Mouse (Mus musculus): ENCODE results near the gene Cd93. TPM values are rescaled to one million over a fixed set of nuclear protein-coding genes. Genes with fewer than 3 reads are reported as not detected.

Cd93 gene
- polyA plus RNA-seq, 1 experiment from 2014 or later = 40.2 TPM

- ATAC-seq (ENCODE audit: low read depth) = no peak
- no peaks in the 10 kb centered on the region for H3K27me3 ChIP-seq (ENCODE audit: control insufficient read depth, insufficient read depth, low read depth, low read length)
- H3K4me2 ChIP-seq (ENCODE audit: low read depth, low read length) = no peak overlapping the region
- no peaks in the 10 kb centered on the region for H3K9me3 ChIP-seq (ENCODE audit: control insufficient read depth, low read length)
- H3K36me3 ChIP-seq (ENCODE audit: control insufficient read depth, insufficient read depth, low read length) = no peaks in the 10 kb centered on the region
- peaks cover 18% of the 10 kb centered on the region for H3K4me1 ChIP-seq (replicated peaks; ENCODE audit: control insufficient read depth, insufficient read depth, low read length)
- no peak overlapping the region for H3K4me3 ChIP-seq (ENCODE audit: low read length)
- no peak overlapping the region for H3K9ac ChIP-seq (ENCODE audit: low read length)
- no peak overlapping the region for H3K27ac ChIP-seq (ENCODE audit: low read length)
- WGBS = 83% methylated on average over 3 of the region's 3 CpGs
These were observed 3.1 kb upstream of the Cd93 start for GRCm38 (mm10) chr2:148446446-148446845.

- no peak overlapping the region for H3K9ac ChIP-seq (ENCODE audit: low read length)
- no peak overlapping the region for H3K4me2 ChIP-seq (ENCODE audit: low read depth, low read length)
- H3K36me3 ChIP-seq (ENCODE audit: control insufficient read depth, insufficient read depth, low read length) = no peaks in the 10 kb centered on the region
- no peaks in the 10 kb centered on the region for H3K9me3 ChIP-seq (ENCODE audit: control insufficient read depth, low read length)
- peaks cover 12% of the 10 kb centered on the region for H3K4me1 ChIP-seq (replicated peaks; ENCODE audit: control insufficient read depth, insufficient read depth, low read length)
- no peak overlapping the region for H3K27ac ChIP-seq (ENCODE audit: low read length)
- WGBS = 83% methylated on average over 1 of the region's 1 CpGs
- no peaks in the 10 kb centered on the region for H3K27me3 ChIP-seq (ENCODE audit: control insufficient read depth, insufficient read depth, low read depth, low read length)
- H3K4me3 ChIP-seq (ENCODE audit: low read length) = no peak overlapping the region
- no peak for ATAC-seq (ENCODE audit: low read depth)
These were observed 2.3 kb upstream of the Cd93 start for GRCm38 (mm10) chr2:148445616-148446015.

- Histone ChIP-seq H3K4me1 (replicated peaks; ENCODE audit: control insufficient read depth, insufficient read depth, low read length) (peaks cover 14% of the 10 kb centered on the region), H3K9me3 (ENCODE audit: control insufficient read depth, low read length) (no peaks in the 10 kb centered on the region), H3K4me2 (ENCODE audit: low read depth, low read length) (no peak overlapping the region), H3K27ac (ENCODE audit: low read length) (peak overlapping the region; percentile 51), H3K36me3 (ENCODE audit: control insufficient read depth, insufficient read depth, low read length) (no peaks in the 10 kb centered on the region), H3K4me3 (ENCODE audit: low read length) (no peak overlapping the region), H3K27me3 (ENCODE audit: control insufficient read depth, insufficient read depth, low read depth, low read length) (no peaks in the 10 kb centered on the region), H3K9ac (ENCODE audit: low read length) (no peak overlapping the region)
- peak; percentile 37 for ATAC-seq (ENCODE audit: low read depth)
- WGBS = 42% methylated on average over 1 of the region's 1 CpGs
These were observed 1.1 kb upstream of the Cd93 start for GRCm38 (mm10) chr2:148444472-148444871.

- WGBS = 72% methylated on average over 4 of the region's 4 CpGs
- H3K4me2 ChIP-seq (ENCODE audit: low read depth, low read length) = peak overlapping the region; percentile 3; the same call in 1 of the 2 replicates
These were observed 653 bp downstream of the Cd93 start for GRCm38 (mm10) chr2:148442710-148443109.

DNA sequence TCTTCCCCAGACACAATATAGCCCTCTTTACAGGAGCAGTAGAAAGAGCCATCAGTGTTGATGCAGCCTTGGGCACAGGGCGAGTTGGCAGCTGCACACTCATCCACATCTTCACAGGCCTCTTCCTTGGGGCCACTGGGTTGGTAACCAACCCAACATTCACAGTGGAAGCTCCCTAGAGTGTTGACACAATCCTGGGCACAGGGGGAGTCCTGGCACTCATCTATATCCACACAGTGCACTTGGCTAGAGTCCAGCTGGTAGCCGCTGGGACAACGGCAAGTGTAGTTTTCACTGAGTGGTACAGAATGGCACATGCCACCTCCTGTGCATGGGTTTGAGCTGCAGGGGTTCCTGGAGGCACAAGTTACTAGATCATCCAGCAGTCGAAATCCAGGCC, 1.2 kb downstream of the Cd93 start:
- Histone ChIP-seq H3K27ac (ENCODE audit: low read length) (peak overlapping the region; percentile 79), H3K4me1 (replicated peaks; ENCODE audit: control insufficient read depth, insufficient read depth, low read length) (peaks cover 11% of the 10 kb centered on the region), H3K9me3 (ENCODE audit: control insufficient read depth, low read length) (no peaks in the 10 kb centered on the region), H3K36me3 (ENCODE audit: control insufficient read depth, insufficient read depth, low read length) (no peaks in the 10 kb centered on the region), H3K4me2 (ENCODE audit: low read depth, low read length) (peak overlapping the region; percentile 19; the same call in 1 of the 2 replicates), H3K9ac (ENCODE audit: low read length) (peak overlapping the region; percentile 55), H3K4me3 (ENCODE audit: low read length) (peak overlapping the region; percentile 47), H3K27me3 (ENCODE audit: control insufficient read depth, insufficient read depth, low read depth, low read length) (no peaks in the 10 kb centered on the region)
- WGBS = 57% methylated on average over 4 of the region's 4 CpGs
- ATAC-seq (ENCODE audit: low read depth) = no peak; the same call in 1 of the 2 replicates

More at GRCm38 (mm10) chr2:148442710-148443109, 653 bp downstream of the Cd93 start:
- H3K27ac ChIP-seq (ENCODE audit: low read length) = peak overlapping the region; percentile 79
- no peaks in the 10 kb centered on the region for H3K27me3 ChIP-seq (ENCODE audit: control insufficient read depth, insufficient read depth, low read depth, low read length)
- no peaks in the 10 kb centered on the region for H3K36me3 ChIP-seq (ENCODE audit: control insufficient read depth, insufficient read depth, low read length)
- peak overlapping the region; percentile 55 for H3K9ac ChIP-seq (ENCODE audit: low read length)
- H3K9me3 ChIP-seq (ENCODE audit: control insufficient read depth, low read length) = no peaks in the 10 kb centered on the region
- H3K4me1 ChIP-seq (replicated peaks; ENCODE audit: control insufficient read depth, insufficient read depth, low read length) = peaks cover 14% of the 10 kb centered on the region
- H3K4me3 ChIP-seq (ENCODE audit: low read length) = peak overlapping the region; percentile 47
- no peak for ATAC-seq (ENCODE audit: low read depth)

GRCm38 (mm10) chr2:148441421-148441820, 1.9 kb downstream of the Cd93 start:
- Histone ChIP-seq H3K27ac (ENCODE audit: low read length) (peak overlapping the region; percentile 61), H3K4me2 (ENCODE audit: low read depth, low read length) (peak overlapping the region; percentile 19; the same call in 1 of the 2 replicates), H3K27me3 (ENCODE audit: control insufficient read depth, insufficient read depth, low read depth, low read length) (no peaks in the 10 kb centered on the region), H3K9ac (ENCODE audit: low read length) (peak overlapping the region; percentile 55), H3K4me1 (replicated peaks; ENCODE audit: control insufficient read depth, insufficient read depth, low read length) (peaks cover 11% of the 10 kb centered on the region), H3K36me3 (ENCODE audit: control insufficient read depth, insufficient read depth, low read length) (no peaks in the 10 kb centered on the region), H3K4me3 (ENCODE audit: low read length) (peak overlapping the region; percentile 47), H3K9me3 (ENCODE audit: control insufficient read depth, low read length) (no peaks in the 10 kb centered on the region)
- no peak for ATAC-seq (ENCODE audit: low read depth)
- 68% methylated on average over 10 of the region's 10 CpGs for WGBS

DNA sequence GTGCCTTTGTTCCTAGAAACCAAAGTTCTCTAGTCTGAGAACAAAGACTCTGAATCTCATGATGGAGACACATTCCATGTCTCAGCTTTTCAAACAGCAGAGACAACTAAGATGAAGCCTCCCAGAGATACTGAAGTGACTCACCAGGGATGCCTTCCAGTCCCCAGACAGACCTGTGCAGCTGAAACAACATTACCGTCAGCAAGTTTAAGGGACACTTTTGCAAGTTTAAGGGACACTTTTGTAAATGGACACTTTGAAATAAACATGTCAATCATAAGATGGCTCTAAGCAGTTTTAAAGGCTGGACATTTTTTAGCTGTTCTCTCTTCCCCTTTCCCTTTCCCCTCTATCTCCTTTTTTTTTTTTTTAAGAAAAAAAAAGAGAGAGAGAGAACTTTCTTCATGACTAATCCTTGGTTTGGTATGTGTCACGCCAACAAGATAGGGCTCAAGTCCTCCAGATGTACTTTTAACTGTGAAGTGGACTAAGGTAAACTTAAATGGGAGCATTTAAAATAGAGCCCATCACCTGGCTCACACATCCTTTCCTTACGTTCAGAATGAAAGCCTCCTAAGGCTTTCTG, 3.6 kb downstream of the Cd93 start:
- Histone ChIP-seq H3K27ac (ENCODE audit: low read length) (peak overlapping the region; percentile 43), H3K9ac (ENCODE audit: low read length) (peak overlapping the region; percentile 55), H3K36me3 (ENCODE audit: control insufficient read depth, insufficient read depth, low read length) (no peaks in the 10 kb centered on the region)

GRCm38 (mm10) chr2:148436285-148436684, 7.1 kb downstream of the Cd93 start:
- Histone ChIP-seq H3K27ac (ENCODE audit: low read length) (no peak overlapping the region), H3K36me3 (ENCODE audit: control insufficient read depth, insufficient read depth, low read length) (no peaks in the 10 kb centered on the region), H3K4me3 (ENCODE audit: low read length) (no peak overlapping the region), H3K4me2 (ENCODE audit: low read depth, low read length) (peak overlapping the region; percentile 23), H3K9me3 (ENCODE audit: control insufficient read depth, low read length) (no peaks in the 10 kb centered on the region), H3K9ac (ENCODE audit: low read length) (no peak overlapping the region), H3K27me3 (ENCODE audit: control insufficient read depth, insufficient read depth, low read depth, low read length) (no peaks in the 10 kb centered on the region), H3K4me1 (replicated peaks; ENCODE audit: control insufficient read depth, insufficient read depth, low read length) (peaks cover 4% of the 10 kb centered on the region; the same call in 1 of the 2 replicates)
- no peak for ATAC-seq (ENCODE audit: low read depth)
- WGBS = 49% methylated on average over 3 of the region's 3 CpGs

More for the DNA sequence above, 3.6 kb downstream of the Cd93 start:
- Histone ChIP-seq H3K27me3 (ENCODE audit: control insufficient read depth, insufficient read depth, low read depth, low read length) (no peaks in the 10 kb centered on the region), H3K4me2 (ENCODE audit: low read depth, low read length) (peak overlapping the region; percentile 45), H3K4me3 (ENCODE audit: low read length) (peak overlapping the region; percentile 43), H3K4me1 (replicated peaks; ENCODE audit: control insufficient read depth, insufficient read depth, low read length) (peaks cover 11% of the 10 kb centered on the region), H3K9me3 (ENCODE audit: control insufficient read depth, low read length) (no peaks in the 10 kb centered on the region)
- 33% methylated on average over 3 of the region's 3 CpGs for WGBS
- ATAC-seq (ENCODE audit: low read depth) = no peak

- 34% methylated on average over 2 of the region's 2 CpGs for WGBS
These were observed 11.0 kb downstream of the Cd93 start for GRCm38 (mm10) chr2:148432346-148432745.

More at GRCm38 (mm10) chr2:148432346-148432745, 11.0 kb downstream of the Cd93 start:
- H3K9ac ChIP-seq (ENCODE audit: low read length) = no peak overlapping the region
- H3K36me3 ChIP-seq (ENCODE audit: control insufficient read depth, insufficient read depth, low read length) = no peaks in the 10 kb centered on the region
- H3K27me3 ChIP-seq (ENCODE audit: control insufficient read depth, insufficient read depth, low read depth, low read length) = no peaks in the 10 kb centered on the region
- ATAC-seq (ENCODE audit: low read depth) = peak; percentile 49
- H3K27ac ChIP-seq (ENCODE audit: low read length) = no peak overlapping the region
- no peak overlapping the region for H3K4me3 ChIP-seq (ENCODE audit: low read length)
- H3K9me3 ChIP-seq (ENCODE audit: control insufficient read depth, low read length) = no peaks in the 10 kb centered on the region
- no peak overlapping the region for H3K4me2 ChIP-seq (ENCODE audit: low read depth, low read length)
- peaks cover 7% of the 10 kb centered on the region; the same call in 1 of the 2 replicates for H3K4me1 ChIP-seq (replicated peaks; ENCODE audit: control insufficient read depth, insufficient read depth, low read length)

Measured in lung, embryonic 16.5 days (tissue).